Mouse (Mus musculus) midbrain, embryonic 13.5 days (tissue): ENCODE measurements around the gene Tmod2. TPM values are rescaled to one million over a fixed set of nuclear protein-coding genes. Genes with fewer than 3 reads are reported as not detected.
A peak's percentile ranks its signal among the peaks of the same experiment; 100 is the strongest.
"Not testable (repeated sequence)": the region's sequence is repeated elsewhere in the genome, so short reads cannot be mapped to it uniquely, and the experiment has no call there.

ENCODE experiments used
- ATAC-seq: fragments of 200-750 bp; cut with Nextera tagmentation; 2 replicates; pipeline ENCODE4 v1.8.0; 2017; ENCODE audit warnings: mild to moderate bottlenecking, moderate TSS enrichment, moderate library complexity
- H3K27ac ChIP-seq: fragments of 300-500 bp; sonication (generic); 2 replicates; pipeline ENCODE4 v1.5.1; 2015; ENCODE audit warnings: inconsistent platforms, mild to moderate bottlenecking, moderate library complexity
- H3K27me3 ChIP-seq: fragments of 300-500 bp; sonication (generic); 2 replicates; pipeline ENCODE4 v1.6.1; 2015; ENCODE audit warnings: mild to moderate bottlenecking, inconsistent platforms
- H3K36me3 ChIP-seq: fragments of 300-500 bp; sonication (generic); 2 replicates; pipeline ENCODE4 v1.6.1; 2015; ENCODE audit warnings: mild to moderate bottlenecking, inconsistent platforms
- H3K4me1 ChIP-seq: fragments of 300-500 bp; sonication (generic); replicated peaks from 2 replicates; pipeline ENCODE4 v1.6.1; 2015; ENCODE audit warnings: inconsistent platforms
- H3K4me2 ChIP-seq: fragments of 300-500 bp; sonication (generic); replicated peaks from 2 replicates; pipeline ENCODE4 v1.6.1; 2015; ENCODE audit warnings: moderate library complexity, mild to moderate bottlenecking, inconsistent platforms
- H3K4me3 ChIP-seq: fragments of 300-500 bp; sonication (generic); replicated peaks from 2 replicates; pipeline ENCODE4 v1.5.1; 2015; ENCODE audit warnings: mild to moderate bottlenecking, inconsistent platforms
- H3K9ac ChIP-seq: fragments of 300-500 bp; sonication (generic); replicated peaks from 2 replicates; pipeline ENCODE4 v1.6.1; 2015; ENCODE audit warnings: mild to moderate bottlenecking, inconsistent platforms
- H3K9me3 ChIP-seq: fragments of 300-500 bp; sonication (generic); 2 replicates; pipeline ENCODE4 v1.6.1; 2016; ENCODE audit warnings: mild to moderate bottlenecking, inconsistent platforms
- WGBS: fragments of 180-500 bp; shearing (Covaris S2); methylation state at CpG from one replicate; pipeline ENCODE4 v1.1.7; 2015; 5-methylcytosine and 5-hydroxymethylcytosine counted together
- polyA plus RNA-seq: library from polyadenylated mRNA; unstranded; fragments of >200 nt; fragmentation: Nextera tagmentation; extraction: Ambion mirVana; gene quantifications from 2 replicates; pipeline ENCODE4 v1.2.1, GENCODE M21; 2015

The Tmod2 gene
- polyA plus RNA-seq, 1 experiment from 2014 or later: 190 TPM

- peak within 1 kb of the TSS; percentile 75 for H3K4me3 ChIP-seq
- H3K4me2 ChIP-seq: peak within 1 kb of the TSS; percentile 79
- H3K27me3 ChIP-seq: peaks cover 9% of the 10 kb centered on the region
- peak within 1 kb of the TSS; percentile 95 for H3K27ac ChIP-seq
- ATAC-seq: peak; percentile 90
- H3K9ac ChIP-seq: peak within 1 kb of the TSS; percentile 91
- H3K4me1 ChIP-seq: peaks cover 6% of the 10 kb centered on the region
- 0% methylated on average over 74 of the region's 94 CpGs for WGBS
- no peaks in the 10 kb centered on the region for H3K36me3 ChIP-seq
- no peaks in the 10 kb centered on the region for H3K9me3 ChIP-seq
These were observed 14.6 kb upstream of the Tmod2 start, which contains the start of gene Lysmd2 for GRCm38 (mm10) chr9:75625556-75626307. TSS of gene Lysmd2 (plus strand) at chr9:75625741.

DNA sequence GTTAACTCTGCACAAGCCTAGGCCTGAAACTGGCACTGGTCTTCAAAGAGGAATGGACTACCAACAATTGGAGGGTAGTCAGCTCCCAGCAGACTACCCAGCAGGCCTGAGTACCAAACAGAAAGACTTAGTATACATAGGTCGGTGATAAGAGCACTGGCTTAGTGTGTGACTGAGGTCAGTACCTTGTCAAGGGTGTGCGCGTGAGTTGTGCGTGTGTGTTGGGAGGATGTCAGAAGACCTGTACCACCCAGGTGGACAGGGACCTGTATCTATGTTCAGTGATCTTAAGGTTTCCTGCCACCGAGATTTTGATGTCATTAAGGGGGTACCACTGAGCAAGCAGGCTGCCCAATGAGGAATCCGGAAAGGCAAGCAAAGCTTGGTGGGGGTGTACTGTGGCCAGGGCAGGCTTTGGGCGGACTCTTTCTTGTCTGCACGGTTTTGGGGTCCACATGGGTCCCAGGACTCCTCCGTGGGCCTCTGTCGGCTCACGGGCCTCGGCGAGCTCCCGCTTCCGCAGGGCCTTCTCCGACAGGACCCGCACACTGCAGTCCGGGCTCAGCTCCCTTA, 13.9 kb upstream of the Tmod2 start:
- peak; percentile 79; the same call in 1 of the 2 replicates for ATAC-seq
- H3K36me3 ChIP-seq: no peaks in the 10 kb centered on the region
- H3K27ac ChIP-seq: peak overlapping the region; percentile 95
- peak overlapping the region; percentile 91 for H3K9ac ChIP-seq
- H3K27me3 ChIP-seq: peaks cover 9% of the 10 kb centered on the region
- no peaks in the 10 kb centered on the region for H3K9me3 ChIP-seq
- peak overlapping the region; percentile 75 for H3K4me3 ChIP-seq
- H3K4me2 ChIP-seq: peak overlapping the region; percentile 79
- WGBS: 16% methylated on average over 18 of the region's 18 CpGs
- H3K4me1 ChIP-seq: peaks cover 6% of the 10 kb centered on the region

DNA sequence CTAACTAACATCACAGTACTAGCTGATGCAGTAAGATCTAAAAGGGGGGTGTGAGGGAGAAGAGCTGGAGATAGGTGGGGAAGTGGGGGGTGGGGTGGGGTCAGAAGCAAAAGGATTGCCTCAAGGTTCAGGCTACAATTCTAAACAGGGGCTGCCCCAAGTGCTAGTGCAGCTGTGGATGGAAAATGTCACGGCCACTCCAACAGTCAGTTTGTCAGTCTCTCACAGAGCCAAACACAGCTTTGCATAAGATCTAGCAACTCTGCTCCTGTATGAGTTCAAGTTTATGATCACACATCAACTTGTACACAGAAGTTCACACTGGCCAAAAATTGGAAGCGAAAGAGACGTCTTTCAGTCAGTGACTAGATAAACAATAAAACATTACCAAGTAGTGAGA, 10.3 kb upstream of the Tmod2 start:
- H3K27ac ChIP-seq: no peak overlapping the region
- WGBS: 87% methylated on average over 3 of the region's 3 CpGs
- H3K9me3 ChIP-seq: no peaks in the 10 kb centered on the region
- H3K4me3 ChIP-seq: no peak overlapping the region
- no peaks in the 10 kb centered on the region for H3K36me3 ChIP-seq
- H3K9ac ChIP-seq: no peak overlapping the region
- no peak overlapping the region for H3K4me2 ChIP-seq
- peaks cover 6% of the 10 kb centered on the region for H3K4me1 ChIP-seq
- ATAC-seq: no peak
- H3K27me3 ChIP-seq: peaks cover 7% of the 10 kb centered on the region

- H3K9me3 ChIP-seq, H3K4me1 ChIP-seq, H3K27ac ChIP-seq, H3K4me3 ChIP-seq, H3K9ac ChIP-seq, H3K27me3 ChIP-seq, ATAC-seq, H3K4me2 ChIP-seq, H3K36me3 ChIP-seq: not testable (repeated sequence)
- 94% methylated on average over 2 of the region's 2 CpGs for WGBS
These were observed 8.6 kb upstream of the Tmod2 start for GRCm38 (mm10) chr9:75619761-75620160.

DNA sequence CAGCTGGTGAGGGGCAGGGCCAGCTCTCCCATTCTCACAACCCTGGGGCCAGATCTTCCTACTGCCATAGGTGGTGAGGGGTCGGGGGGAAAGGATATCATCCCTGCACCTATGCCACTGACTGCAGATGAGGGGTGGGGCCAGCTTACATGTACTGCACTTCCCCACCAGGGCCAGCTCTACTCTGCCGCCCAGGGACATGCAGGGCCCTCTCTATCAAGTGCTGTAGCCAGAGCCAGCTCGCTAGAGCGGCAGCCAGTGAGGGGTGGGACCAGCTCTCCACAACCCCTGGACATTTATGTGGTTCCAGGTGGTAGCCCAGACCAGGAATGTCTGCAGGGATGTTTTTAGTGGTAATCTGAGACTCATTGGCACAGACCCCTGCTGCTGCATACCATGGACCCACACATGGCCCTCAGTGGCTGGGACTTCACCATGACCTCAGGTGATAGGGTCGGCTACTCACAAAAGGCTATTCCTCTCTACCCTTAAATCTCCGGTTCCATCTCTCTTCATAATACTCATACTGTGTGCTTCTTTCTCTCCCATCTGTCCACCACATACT, 7.8 kb upstream of the Tmod2 start:
- 83% methylated on average over 6 of the region's 6 CpGs for WGBS
- ATAC-seq: 0 out of 2 replicates have a peak, but pooled peaks have one; percentile 48
- no peaks in the 10 kb centered on the region for H3K9me3 ChIP-seq
- no peaks in the 10 kb centered on the region for H3K4me1 ChIP-seq
- H3K4me2 ChIP-seq: no peak overlapping the region
- H3K27me3 ChIP-seq: peaks cover 4% of the 10 kb centered on the region
- no peak overlapping the region for H3K9ac ChIP-seq
- H3K4me3 ChIP-seq: no peak overlapping the region
- H3K36me3 ChIP-seq: no peaks in the 10 kb centered on the region
- no peak overlapping the region for H3K27ac ChIP-seq

GRCm38 (mm10) chr9:75616560-75616959, 5.4 kb upstream of the Tmod2 start:
- Histone ChIP-seq H3K27ac (no peak overlapping the region), H3K4me3 (no peak overlapping the region), H3K9me3 (no peaks in the 10 kb centered on the region), H3K4me1 (no peaks in the 10 kb centered on the region), H3K4me2 (no peak overlapping the region), H3K36me3 (no peaks in the 10 kb centered on the region), H3K9ac (no peak overlapping the region), H3K27me3 (no peaks in the 10 kb centered on the region)
- no peak for ATAC-seq
- WGBS: 73% methylated on average over 3 of the region's 3 CpGs

DNA sequence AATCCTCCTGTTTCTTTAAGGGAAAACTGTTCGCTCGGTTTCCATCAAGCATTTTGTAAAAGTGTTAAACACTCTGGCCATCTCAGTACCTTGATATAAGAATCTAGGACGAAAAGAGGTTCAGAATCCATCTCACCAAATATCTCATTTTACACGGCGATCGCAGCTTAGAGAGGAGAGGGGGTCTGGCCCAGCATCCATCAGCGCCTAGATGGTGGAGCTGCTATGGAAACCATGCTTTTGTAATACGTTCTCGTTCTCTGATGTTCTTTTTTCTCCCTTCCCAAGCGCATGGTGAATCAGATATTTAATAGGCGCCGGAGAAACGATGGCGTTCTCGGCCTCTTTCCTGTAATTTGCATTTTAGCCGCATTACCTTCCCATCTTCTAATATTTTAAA, 1.2 kb downstream of the Tmod2 start:
- H3K4me2 ChIP-seq: peak overlapping the region; percentile 67
- H3K4me3 ChIP-seq: peak overlapping the region; percentile 92
- H3K9ac ChIP-seq: peak overlapping the region; percentile 86
- WGBS: 7% methylated on average over 16 of the region's 16 CpGs
- H3K4me1 ChIP-seq: peaks cover 14% of the 10 kb centered on the region
- peak overlapping the region; percentile 94 for H3K27ac ChIP-seq
- peaks cover 9% of the 10 kb centered on the region for H3K36me3 ChIP-seq
- no peaks in the 10 kb centered on the region for H3K27me3 ChIP-seq
- H3K9me3 ChIP-seq: no peaks in the 10 kb centered on the region
- ATAC-seq: no peak

DNA sequence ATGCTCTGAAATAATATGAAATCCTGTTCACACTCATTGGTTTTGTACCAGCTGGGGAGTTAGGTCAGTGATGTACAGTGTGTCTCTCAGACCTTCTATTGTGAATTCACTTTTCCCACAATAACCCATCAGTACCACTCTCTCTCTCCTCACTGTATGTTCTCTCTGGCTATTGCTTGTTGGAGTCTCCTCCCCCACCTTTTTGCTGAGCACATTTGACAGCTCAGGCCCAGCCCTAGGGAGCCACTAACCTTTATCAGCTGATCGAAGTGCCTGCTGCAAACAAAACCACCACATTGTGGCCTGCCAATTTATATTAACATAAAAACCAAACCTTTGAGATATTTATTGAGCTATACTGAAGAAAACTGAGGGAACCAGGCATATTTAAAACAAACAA, 1.6 kb downstream of the Tmod2 start:
- 33% methylated on average over 1 of the region's 1 CpGs for WGBS

GRCm38 (mm10) chr9:75607496-75607895, 3.6 kb downstream of the Tmod2 start:
- Histone ChIP-seq H3K9me3 (no peaks in the 10 kb centered on the region), H3K9ac (no peak overlapping the region), H3K4me3 (no peak overlapping the region), H3K4me1 (peaks cover 14% of the 10 kb centered on the region), H3K36me3 (peaks cover 20% of the 10 kb centered on the region), H3K27ac (no peak overlapping the region), H3K27me3 (no peaks in the 10 kb centered on the region), H3K4me2 (no peak overlapping the region)
- ATAC-seq: no peak
- WGBS: 91% methylated on average over 4 of the region's 4 CpGs

More for the DNA sequence above, 1.6 kb downstream of the Tmod2 start:
- H3K36me3 ChIP-seq: peaks cover 13% of the 10 kb centered on the region
- peak overlapping the region; percentile 94 for H3K27ac ChIP-seq
- peak; percentile 49 for ATAC-seq
- H3K4me3 ChIP-seq: peak overlapping the region; percentile 92
- no peaks in the 10 kb centered on the region for H3K27me3 ChIP-seq
- peak overlapping the region; percentile 67 for H3K4me2 ChIP-seq
- H3K9ac ChIP-seq: peak overlapping the region; percentile 86
- H3K4me1 ChIP-seq: peaks cover 14% of the 10 kb centered on the region
- no peaks in the 10 kb centered on the region for H3K9me3 ChIP-seq

- H3K4me1 ChIP-seq: peaks cover 22% of the 10 kb centered on the region
- H3K9ac ChIP-seq: no peak overlapping the region
- no peak overlapping the region for H3K27ac ChIP-seq
- H3K27me3 ChIP-seq: no peaks in the 10 kb centered on the region
- H3K9me3 ChIP-seq: no peaks in the 10 kb centered on the region
- 66% methylated on average over 12 of the region's 12 CpGs for WGBS
- no peak for ATAC-seq
- H3K4me2 ChIP-seq: no peak overlapping the region
- H3K4me3 ChIP-seq: no peak overlapping the region
- H3K36me3 ChIP-seq: peaks cover 27% of the 10 kb centered on the region
These were observed 9.6 kb downstream of the Tmod2 start for GRCm38 (mm10) chr9:75601510-75601909.

- no peak overlapping the region for H3K27ac ChIP-seq
- 76% methylated on average over 7 of the region's 7 CpGs for WGBS
- ATAC-seq: no peak
These were observed 10.8 kb downstream of the Tmod2 start for GRCm38 (mm10) chr9:75600166-75600934.

More at GRCm38 (mm10) chr9:75600166-75600934, 10.8 kb downstream of the Tmod2 start:
- H3K4me2 ChIP-seq: no peak overlapping the region
- H3K36me3 ChIP-seq: peaks cover 31% of the 10 kb centered on the region
- no peak overlapping the region for H3K4me3 ChIP-seq
- H3K4me1 ChIP-seq: peaks cover 22% of the 10 kb centered on the region
- H3K9ac ChIP-seq: no peak overlapping the region
- H3K9me3 ChIP-seq: no peaks in the 10 kb centered on the region
- no peaks in the 10 kb centered on the region for H3K27me3 ChIP-seq
